Mouse (Mus musculus): Measurements from ENCODE around the gene Myo7a.

Gene Myo7a

GRCm38 (mm10) chr7:98142648-98143047 lies 23.3 kb upstream of the Myo7a start:
- no peak for DNase-seq (ENCODE audit: low read depth, low spot score)

DNA sequence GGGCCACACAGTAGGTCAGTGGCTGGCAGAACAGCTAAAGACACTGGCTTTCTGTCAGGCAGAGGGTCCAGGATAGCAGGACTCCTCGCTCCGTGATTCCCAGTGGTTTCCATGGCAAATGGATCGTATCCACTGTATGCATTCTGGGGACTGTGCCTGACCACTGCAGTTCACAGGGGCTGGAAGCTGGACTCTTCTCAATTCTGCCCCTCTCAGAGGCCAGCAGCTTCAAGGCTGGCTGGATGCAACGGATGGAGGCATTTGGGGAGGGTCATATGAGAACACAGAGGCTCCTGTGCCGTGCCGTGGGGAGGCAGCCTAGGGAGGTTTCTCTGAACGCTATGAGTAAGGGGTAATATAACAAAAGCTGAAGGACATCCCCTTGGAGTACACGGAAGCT lies 22.9 kb upstream of the Myo7a start:
- DNase-seq (ENCODE audit: low read depth, low spot score), result no peak

- peak; percentile 58 for DNase-seq (ENCODE audit: low read depth, low spot score)
These were observed 21.9 kb upstream of the Myo7a start for GRCm38 (mm10) chr7:98141206-98141605.

GRCm38 (mm10) chr7:98140597-98140996 lies 21.3 kb upstream of the Myo7a start:
- DNase-seq (ENCODE audit: low read depth, low spot score), result no peak

DNA sequence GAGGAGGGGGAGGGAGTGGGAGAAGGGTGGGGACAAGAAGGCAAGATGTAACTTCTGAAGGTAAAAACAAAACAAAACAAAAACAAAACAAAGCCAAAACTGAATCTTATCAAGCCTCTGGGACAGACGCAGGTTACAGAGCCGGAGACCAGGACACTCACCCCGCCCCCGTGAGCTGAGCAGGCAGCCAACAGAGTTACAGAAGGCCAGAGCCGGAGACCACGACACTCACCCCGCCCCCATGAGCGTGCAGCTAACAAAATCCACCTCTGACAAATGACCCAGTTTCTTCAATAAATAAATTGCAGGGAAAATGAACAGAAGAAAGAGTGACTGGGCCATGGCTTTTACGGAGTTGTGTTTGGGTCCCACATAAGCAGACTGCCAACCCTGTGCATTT lies 19.9 kb upstream of the Myo7a start:
- DNase-seq (ENCODE audit: low read depth, low spot score), result no peak

DNA sequence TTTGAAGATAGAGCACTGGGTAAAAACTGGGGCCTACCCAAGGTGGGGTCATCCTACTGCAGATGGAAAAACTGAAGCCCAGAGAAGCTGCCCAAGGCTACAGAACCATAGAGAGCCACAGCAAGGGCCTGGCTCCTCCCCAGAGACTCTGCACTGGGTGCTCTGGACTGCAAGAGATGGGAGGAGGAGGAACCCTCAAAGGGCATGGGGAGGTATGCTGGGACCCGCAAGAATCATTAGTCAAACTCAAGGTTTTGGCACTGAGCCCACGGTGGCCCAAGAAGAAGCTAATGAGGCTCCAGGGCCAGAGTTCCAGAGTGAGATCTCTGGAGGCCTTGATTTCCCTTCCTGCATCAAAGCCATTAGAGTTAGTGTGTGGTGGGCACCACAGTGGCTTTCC lies 18.7 kb upstream of the Myo7a start:
- DNase-seq (ENCODE audit: low read depth, low spot score), result no peak

DNA sequence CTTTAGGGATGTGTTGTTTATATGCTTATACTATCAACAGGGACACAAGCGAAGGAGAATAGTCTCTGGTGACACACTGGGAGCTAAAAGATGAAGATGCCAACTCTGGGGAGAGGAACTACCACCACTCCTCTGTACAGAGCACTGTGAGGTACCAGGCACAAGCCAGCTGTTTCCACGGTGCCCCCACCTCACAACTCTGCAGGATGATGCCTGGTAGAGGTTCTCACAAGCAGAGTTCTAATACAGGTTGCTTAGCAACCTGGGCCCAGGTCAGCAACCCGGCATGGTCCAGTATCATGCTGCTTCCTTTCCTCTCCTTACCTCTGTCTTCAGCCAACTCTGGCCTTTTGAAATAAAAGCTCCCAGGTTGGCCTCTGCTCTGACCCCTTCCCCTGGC lies 18.3 kb upstream of the Myo7a start:
- DNase-seq (ENCODE audit: low read depth, low spot score), result no peak

DNA sequence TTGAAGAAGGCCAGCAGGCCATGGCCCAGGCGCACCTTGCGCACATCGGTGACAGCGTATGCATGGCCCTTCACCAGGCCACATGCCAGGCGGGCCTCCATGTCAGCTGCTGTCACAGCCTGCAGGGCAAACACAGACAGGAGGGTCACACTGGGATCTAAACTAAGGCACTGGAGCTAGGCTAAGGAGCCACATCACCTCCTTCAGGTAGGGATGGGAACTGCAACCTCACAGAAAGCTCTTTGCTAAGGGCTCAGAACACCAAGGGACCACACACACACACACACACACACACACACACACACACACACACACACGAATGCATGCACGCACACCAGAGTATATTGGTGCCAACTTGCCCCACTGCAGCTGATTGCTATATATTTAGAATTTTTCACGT lies 12.4 kb upstream of the Myo7a start:
- no peak for DNase-seq (ENCODE audit: low read depth, low spot score)

DNA sequence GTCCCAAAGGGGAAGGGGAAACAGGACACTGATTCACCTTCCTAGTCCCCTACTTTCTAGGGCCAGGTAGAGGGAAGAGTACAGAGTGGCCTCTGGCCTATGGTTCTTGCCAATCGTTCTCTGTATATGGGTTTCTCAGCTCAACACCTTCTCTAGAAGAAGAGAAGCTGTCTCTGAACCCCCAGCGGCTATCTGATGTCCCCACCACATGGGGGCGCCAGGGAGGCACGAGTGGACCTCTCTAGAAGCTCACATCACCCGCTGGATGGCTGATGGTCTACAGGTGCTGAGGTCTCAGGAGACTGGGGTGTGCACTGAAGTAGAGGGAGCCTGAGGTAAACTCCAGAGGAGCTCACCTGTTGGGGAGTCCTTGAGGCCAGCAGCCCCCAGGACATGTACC lies 6.1 kb upstream of the Myo7a start:
- peak; percentile 30 for DNase-seq (ENCODE audit: low read depth, low spot score)

DNA sequence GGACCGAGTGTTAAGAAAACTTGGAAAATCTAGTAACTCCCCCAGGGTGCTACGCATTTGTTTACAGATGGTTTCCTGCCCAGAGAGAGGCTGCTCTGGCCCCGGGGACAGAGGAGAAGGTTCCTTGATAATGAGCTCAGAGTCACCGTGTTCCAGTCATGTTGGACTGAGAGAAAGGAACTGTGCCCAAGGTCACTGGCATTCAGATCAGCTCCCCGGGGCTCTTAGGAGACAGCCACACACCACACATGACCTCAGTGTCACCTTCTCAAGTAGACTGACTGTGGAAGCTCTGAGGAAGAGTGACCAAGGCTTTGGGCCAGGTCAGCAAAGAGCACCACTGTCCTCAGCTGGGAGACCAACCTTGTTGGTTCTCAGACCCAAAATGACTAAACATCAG lies 5.4 kb upstream of the Myo7a start:
- DNase-seq (ENCODE audit: low read depth, low spot score), result no peak

- no peak for DNase-seq (ENCODE audit: low read depth, low spot score)
These were observed 2.3 kb upstream of the Myo7a start for GRCm38 (mm10) chr7:98121673-98122072.

- no peak for DNase-seq (ENCODE audit: low read depth, low spot score)
These were observed 1.9 kb upstream of the Myo7a start for GRCm38 (mm10) chr7:98121241-98121640.

DNA sequence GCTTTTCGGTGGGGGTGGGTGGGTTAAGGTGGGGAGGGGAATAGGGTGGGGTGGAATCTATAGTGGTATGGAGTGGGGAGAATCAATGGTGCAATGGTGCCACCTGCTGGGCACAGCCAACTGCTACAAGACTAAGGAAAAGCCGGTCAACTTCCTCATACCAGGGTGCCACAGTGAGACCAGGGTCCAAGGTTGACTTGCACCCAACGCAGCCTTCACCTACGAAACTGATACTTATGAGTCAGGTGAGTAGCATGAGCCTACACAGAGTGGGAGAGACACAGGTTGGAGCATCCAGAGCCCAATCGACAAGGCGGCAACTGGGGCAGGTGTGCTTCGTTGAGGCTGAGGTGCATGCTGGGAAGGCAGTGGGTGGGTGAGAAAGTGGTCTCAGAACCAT lies 1.0 kb upstream of the Myo7a start:
- DNase-seq (ENCODE audit: low read depth, low spot score), result peak; percentile 80

GRCm38 (mm10) chr7:98119961-98120232 lies 573 bp upstream of the Myo7a start:
- DNase-seq (ENCODE audit: low read depth, low spot score), result no peak

- peak; percentile 97 for DNase-seq (ENCODE audit: low read depth, low spot score)
These were observed 2.2 kb downstream of the Myo7a start for GRCm38 (mm10) chr7:98117012-98117660.

GRCm38 (mm10) chr7:98114656-98115055 lies 4.7 kb downstream of the Myo7a start:
- no peak for DNase-seq (ENCODE audit: low read depth, low spot score)

DNA sequence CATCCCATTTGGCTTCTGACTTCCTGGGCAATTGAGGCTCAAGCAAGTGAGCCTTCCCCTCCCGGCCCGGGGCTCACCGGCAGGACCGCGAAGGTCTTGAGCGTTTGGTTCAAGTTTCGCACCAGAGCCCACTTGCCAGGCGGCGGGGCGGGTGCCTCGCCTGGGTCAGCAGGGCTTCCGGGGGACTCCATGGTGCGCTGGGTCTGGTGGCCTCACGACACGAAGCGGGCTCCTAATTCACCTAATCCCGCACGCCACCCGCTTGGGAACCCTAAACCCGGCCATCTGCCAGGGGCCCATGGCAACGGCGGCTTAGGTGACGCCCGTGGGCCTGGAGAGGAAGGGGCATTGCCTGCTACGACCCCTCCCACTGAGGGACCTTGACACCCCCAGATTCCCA lies 8.1 kb downstream of the Myo7a start:
- no peak for DNase-seq (ENCODE audit: low read depth, low spot score)

DNA sequence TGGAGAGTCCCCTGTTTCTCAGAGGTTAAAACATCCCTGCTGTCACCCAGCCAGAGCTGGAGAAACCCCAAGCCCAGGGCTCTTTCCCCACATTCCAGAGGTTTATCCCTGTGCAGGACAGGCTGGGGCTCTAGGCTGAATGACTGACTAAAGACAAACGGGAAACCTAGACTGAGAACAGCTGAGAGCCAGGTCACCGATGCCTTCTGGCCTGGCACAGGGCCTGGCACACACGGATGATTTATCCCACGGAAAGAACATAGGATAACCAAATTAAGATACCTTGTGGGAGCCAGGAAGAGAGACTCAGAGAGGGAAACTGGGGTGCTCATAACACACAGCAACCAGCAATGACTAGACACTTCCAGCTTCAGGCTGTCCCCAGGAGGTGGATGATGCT lies 9.6 kb downstream of the Myo7a start:
- DNase-seq (ENCODE audit: low read depth, low spot score), result no peak

DNA sequence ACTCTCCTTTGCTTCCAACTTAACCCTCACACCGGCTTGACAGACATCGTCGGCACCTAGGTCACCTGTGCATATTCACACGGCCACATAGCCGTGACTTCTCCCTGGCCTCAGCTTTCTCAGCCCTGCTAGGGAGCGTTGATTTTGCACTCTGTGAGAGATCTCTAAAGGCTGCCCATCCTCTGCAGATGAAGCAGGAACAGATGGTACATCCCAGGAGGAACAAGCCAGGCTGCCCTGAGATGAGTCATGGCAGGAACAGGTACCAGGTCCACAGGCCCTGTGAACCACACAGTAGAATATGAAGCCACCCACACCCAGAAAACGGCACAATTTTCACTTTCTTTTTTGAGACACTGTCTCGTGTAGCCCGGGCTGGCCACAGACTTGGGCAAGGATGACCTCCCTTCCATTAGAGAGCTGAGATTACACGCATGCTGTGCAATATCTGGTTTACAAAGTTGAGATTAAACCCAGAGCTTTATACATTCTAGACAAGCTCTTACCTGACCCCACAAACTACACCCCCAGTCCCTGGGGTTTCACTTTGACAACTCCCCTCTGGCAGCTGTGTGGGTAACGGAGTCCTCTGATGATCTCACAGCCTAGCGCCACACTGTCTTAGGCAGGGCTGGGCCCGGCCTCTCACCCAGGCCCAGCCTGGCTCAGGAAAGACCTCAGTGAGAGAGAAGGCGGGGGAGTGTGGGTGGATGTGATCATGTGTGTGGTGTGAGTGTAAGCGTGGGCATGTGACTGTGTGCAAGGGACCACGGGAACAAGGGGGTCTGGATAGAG lies 10.5 kb downstream of the Myo7a start:
- DNase-seq (ENCODE audit: low read depth, low spot score), result no peak

DNA sequence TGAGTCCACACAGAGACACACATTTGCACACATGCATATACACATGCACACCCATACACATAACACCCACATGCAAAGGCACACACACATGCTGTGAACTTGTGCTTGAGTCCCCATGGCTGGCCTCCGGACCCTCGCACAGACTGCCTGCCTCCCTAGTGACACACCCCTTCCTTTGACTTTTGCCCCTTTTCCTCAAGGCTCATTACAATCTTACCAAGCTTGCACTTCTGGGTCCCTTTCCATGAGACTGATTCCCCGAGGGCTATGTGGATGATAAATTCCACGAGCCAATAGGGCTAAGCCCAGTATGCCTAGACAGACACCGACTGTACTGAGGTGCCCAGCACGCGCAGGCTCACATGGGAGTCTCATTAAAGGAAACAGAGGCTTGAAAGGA lies 13.1 kb downstream of the Myo7a start:
- no peak for DNase-seq (ENCODE audit: low read depth, low spot score)

DNA sequence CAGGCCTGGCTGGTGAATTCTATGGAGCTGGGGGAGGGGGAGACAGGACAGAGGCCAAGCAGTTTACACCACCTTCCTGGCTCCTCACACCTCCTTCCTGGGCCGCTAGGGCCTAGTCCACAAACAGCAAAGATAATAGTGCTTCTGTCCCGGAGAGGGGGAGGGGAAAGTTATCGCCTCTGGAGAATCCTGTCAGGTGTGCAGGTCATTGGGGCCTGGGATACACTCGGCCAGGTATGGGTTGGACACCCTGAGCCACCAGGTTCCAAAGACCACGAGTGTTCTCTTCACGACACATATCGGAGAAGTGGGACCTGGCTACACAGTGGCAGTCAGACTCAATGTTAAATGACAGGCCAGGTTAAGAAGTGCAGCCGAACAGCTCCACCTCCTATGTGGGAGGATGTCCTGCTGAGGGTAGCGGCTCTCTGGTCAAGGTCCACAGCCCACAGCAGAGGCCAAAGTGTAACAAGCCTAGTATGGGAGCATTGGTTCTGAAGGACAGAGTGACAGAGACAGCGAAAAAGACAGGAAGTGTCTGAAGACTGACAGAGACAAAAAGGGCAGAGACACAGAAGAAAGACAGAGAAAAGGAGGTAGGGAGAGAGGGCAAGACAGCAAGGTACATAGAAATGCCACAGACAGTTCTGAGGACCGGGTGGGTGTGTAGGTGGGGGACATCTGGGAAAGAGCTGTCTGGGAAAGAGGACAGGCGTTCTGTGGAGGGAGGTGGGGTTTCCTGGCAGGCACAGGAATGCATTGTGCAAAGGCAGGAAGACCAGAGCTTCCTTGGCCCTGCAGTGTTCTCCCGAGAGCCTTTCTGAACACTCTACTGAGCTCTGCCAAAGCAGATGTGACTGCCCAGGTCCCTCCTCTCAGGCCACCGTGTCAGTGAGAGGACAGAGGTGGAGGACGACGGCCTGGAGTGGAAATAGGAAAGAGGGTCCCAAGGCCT lies 14.6 kb downstream of the Myo7a start:
- no peak for DNase-seq (ENCODE audit: low read depth, low spot score)

DNA sequence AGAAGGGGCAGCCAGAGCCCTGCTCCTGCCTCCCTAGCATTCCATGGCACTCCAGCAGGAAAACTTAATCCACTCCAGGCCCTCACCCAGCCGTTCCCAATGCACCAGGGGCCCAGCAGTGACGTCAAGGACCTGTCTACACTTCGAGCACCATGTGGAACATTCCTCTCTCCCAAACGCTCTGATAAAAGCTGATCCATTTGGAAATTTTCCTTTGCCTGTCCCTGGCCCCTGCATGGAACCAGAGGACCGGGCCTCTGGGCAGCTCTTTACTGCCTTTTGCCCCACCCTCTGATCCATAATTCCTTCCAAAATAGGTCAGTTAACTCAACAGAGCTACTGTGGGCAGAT lies 15.4 kb downstream of the Myo7a start:
- no peak for DNase-seq (ENCODE audit: low read depth, low spot score)
